Mouse (Mus musculus): Measurements from ENCODE around the gene Rpl10a. TPM values are rescaled to one million over a fixed set of nuclear protein-coding genes. Genes with fewer than 3 reads are reported as not detected.

The Rpl10a gene
- polyA plus RNA-seq, 1 experiment = 1,892 TPM

DNA sequence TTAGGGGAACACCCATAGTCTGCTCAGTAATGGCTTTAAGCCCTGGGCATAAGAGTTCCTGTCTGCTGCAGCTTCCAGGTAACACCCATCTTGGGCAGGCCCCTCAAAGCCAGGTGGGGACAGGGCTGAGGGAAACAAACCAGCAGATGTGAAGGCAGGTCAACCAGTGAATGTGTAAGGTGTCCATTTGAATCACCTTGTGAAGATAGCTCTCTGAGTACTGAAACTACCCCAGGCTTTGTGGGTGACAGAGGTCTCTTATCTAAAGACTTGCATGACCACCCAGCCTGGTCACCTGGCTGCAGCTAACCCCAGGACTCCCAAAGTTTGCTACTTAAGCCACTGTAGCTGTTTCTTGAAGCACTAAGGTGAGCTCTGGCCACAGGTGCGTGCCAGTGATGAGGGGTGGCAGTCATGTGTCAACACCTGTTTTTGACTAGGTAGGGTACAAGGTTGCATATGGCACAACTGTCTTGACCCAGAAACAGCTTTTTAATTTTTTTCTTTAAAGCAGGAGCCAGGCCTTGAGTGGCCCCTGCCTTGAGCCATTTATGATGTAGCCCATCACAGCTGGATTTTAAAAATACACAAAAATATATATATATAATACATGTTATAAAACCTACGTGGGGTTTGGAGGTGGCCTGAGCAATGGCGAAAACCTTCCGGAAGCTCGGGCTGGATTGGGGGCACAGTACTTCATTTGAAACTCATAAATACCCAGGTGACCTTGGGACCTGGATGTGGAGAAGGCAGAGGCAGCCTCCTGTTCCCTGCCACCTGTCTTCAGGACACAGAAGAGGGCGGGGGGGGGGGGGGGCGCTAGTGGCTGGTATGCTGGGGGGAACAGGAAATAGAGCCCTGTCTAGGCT lies 3.2 kb downstream of the Rpl10a start:
- DNase-seq (ENCODE audit: low spot score) = no peak

- DNase-seq (ENCODE audit: low spot score) = no peak
Measured at GRCm38 (mm10) chr17:28332113-28332914, 4.0 kb downstream of the Rpl10a start.

- DNase-seq (ENCODE audit: low spot score) = no peak
Measured at GRCm38 (mm10) chr17:28332915-28333546, 4.8 kb downstream of the Rpl10a start.

GRCm38 (mm10) chr17:28335267-28335666 lies 7.0 kb downstream of the Rpl10a start:
- no peak for DNase-seq (ENCODE audit: low spot score)

- DNase-seq (ENCODE audit: low spot score) = no peak
Measured at GRCm38 (mm10) chr17:28337547-28337946, 9.3 kb downstream of the Rpl10a start.

DNA sequence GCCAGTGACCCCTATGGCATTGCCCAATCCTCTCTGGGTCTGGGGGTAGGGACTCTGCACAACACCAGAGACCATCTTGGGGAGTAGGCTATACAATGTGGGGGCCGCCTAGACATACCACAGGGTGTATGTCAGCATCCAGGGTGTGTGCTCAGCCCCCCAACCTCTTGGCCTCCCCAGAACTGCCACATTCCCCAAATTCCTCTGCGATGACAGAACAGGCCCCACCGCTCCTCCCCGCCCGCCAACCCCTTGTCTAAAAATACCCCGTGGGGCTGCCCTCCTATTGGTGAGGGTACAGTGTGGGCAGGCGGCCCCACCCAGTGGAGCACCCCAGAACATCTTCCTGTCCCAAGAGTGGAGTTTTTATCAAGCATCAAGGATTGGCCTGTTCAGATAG lies 12.3 kb downstream of the Rpl10a start:
- DNase-seq (ENCODE audit: low spot score) = no peak

DNA sequence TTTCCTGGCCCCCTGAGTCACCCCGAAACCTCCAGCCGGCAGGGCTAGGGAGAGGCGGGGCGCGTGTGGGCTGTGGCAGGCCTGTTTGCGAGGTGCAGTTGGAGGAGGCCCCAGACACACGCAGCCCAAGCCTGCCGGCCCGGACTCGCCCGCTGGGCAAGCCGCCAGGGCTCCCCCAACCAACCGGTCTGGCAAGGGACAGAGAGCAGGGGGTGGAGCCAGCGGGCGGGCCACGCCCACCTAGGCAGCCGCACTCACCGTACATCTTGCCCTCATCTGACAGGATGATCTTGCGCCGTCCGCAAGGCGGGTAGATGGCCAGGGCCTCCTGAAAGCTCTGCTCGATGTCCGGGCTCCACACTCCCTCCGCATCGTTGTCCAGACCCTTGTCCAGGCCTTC lies 12.8 kb downstream of the Rpl10a start:
- peak; percentile 97 for DNase-seq (ENCODE audit: low spot score)

DNA sequence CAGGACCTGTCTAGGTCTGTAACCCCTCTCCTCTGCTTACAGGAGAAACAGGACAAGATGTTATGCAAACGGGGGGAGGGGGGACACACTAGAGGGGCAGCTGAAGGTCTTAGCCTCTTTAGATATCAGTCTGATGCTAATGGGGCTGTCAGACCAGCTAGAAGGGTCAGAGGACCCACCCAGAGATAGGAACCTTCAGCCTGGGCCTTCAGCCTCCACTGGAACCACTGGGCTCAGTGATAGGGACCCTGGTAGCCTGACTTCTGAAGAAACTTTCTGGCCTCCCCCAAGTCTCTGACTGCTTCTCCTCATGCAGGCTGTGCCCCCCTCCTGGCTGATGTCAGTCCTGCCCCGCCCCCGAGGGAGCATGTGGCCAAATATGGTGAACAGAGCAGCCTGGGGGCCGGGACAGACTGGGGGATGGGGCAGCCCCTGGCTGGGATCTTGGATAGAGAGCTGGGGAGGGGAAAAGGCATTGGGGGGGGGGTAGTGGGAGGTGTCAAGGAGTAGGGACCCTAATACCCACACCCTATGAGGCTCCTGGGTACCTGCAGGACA lies 15.9 kb downstream of the Rpl10a start:
- DNase-seq (ENCODE audit: low spot score) = no peak

DNA sequence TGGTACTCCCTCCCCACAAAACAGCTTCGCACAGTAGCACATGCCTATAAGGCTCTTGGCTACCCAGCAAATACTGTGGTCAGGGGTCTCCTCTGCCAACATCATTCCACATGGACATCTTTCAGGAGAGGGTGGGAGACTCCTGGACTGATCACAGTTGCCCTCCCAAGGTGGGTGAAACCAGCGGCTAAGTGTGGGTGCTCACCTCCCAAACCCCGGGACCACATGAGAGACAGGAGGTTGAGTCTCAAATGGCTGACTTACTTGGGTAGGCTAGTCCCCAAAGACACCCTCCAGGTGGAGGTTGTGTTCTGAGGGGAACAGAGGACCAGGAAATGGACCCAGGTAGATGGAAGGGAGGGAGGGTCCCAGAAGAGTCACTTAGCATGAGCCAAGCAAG lies 16.4 kb downstream of the Rpl10a start:
- no peak for DNase-seq (ENCODE audit: low spot score)

- DNase-seq (ENCODE audit: low spot score) = no peak
Measured at GRCm38 (mm10) chr17:28345271-28345721, 17.0 kb downstream of the Rpl10a start.

- no peak for DNase-seq (ENCODE audit: low spot score)
Measured at GRCm38 (mm10) chr17:28345882-28346281, 17.6 kb downstream of the Rpl10a start.

DNA sequence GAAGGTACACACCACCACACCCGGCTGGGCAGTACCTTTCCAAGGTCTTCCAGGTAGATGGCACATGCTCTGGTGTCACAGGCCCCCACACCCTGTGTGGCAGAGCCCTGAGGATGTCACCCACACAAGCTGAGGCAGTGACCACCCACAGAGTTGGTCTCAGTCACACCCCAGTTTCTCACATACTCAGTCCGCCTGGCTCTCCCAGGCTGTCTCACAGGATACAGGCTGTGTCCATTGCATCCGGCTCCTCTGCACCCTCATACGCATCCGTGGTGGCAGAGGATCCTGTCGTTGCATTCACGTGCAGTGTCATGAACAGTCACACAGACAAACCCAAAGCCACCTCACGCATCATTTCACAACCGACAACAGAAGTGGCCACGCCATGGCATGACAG lies 19.1 kb downstream of the Rpl10a start:
- no peak for DNase-seq (ENCODE audit: low spot score)

GRCm38 (mm10) chr17:28348211-28348610 lies 19.9 kb downstream of the Rpl10a start:
- DNase-seq (ENCODE audit: low spot score) = no peak

DNA sequence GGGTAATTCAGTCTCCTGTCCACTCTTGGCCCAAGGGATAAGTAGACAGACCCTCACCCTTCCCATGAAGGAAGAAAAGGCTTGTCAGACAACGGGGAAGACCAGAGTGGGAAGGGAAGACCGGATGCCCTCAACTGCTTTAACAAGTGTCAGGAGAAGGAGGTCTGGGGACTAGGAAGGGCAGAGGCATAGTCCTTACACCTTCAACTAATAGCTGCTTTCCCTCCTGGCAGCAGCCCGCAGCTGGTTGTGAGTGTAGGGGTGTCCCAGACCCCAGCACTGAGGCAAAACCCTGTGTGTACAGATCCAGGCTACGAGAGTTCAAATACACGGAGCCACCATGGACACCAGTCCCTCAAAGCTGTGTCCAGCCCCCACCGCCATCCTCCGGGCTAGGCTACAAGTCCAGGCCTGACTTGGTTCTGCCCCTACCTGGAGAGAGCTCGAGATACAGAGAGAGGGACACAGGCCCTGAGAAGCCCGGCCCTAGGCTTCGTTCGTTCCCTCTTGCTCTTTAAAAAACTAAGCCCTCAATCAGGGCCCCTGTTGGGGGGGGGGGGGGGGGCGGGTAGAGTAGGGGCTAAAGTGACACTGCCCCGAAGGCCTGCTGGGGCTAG lies 21.1 kb downstream of the Rpl10a start:
- DNase-seq (ENCODE audit: low spot score) = no peak

DNA sequence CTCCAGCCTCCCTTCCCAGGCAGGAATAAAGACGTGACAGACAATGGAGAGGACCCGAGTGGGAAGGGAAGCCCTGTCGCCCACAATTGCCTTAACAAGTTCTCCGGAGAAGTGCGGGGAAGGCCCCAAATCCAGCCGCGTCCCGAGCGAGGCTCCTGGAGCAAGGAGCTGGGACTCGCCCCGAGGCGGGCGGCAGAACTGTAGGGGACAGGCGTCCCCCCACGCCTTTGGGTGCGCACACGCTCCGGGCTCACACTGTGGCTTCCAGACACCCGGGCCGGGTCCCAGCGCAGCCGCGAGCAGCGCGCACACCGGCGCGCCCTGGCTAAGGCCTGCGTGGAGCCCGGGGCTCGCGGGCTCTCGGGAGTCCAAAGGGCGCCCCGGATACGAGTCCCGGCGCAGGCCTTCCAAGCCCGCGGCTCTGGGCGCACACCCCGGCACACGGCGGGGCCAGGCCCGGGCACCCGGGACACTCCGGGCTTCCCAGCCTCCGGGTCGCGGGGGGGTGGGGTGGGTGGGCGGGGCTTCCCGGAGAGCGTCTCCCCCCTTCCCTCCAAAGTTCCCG lies 21.7 kb downstream of the Rpl10a start:
- DNase-seq (ENCODE audit: low spot score) = no peak

GRCm38 (mm10) chr17:28350466-28351352 lies 22.4 kb downstream of the Rpl10a start, which contains the start of gene Tead3:
TSS of gene Tead3 (minus strand) at chr17:28350817.
- DNase-seq (ENCODE audit: low spot score) = peak; percentile 76

DNA sequence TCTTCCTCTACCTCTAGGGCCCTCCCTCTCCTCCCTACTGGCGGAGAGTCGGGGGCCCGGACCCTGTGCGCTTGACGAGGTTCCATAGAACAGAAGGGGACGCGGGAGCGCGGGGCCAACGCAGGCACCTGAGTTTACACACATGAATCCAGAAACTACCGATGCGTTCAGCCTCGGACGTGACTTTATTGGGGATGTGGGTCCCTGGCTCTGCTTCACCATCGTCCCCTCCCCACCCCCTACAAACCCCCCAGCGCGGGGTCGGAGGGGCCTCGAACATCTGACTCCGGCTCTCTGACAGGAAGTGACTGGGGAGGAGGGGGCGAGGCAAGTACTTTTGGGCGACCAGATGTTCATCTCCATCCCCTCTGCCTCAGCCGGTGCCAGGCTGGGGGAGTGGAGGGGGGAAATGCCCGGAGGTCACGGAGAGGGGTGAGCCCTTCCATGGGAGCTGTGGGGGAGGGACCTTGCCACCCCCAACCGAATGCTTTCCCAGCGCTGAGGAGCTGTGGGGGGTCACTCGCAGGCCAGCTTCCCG lies 23.2 kb downstream of the Rpl10a start:
- no peak for DNase-seq (ENCODE audit: low spot score)

DNA sequence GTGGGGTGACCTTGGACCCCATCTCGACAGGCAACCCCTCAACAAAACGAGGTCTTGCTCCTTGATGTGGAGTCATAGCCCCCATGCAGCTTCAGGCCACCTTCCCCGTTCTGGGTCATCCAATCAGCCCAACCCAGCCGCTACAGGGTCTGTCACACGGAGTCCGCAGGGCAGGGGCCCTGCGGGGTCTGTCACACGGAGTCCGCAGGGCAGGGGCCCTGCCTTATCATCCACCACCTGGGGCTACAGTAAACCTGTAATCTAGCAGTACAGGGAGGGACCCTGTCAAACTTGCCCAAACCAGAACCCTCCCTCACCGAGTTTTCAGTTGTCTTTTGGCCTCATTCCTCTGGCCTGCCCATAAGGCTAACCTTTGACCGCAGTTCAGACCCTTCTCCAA lies 23.7 kb downstream of the Rpl10a start:
- DNase-seq (ENCODE audit: low spot score) = no peak

- no peak for DNase-seq (ENCODE audit: low spot score)
Measured at GRCm38 (mm10) chr17:28355871-28356270, 27.6 kb downstream of the Rpl10a start.
